Mouse (Mus musculus) left cerebral cortex, postnatal 36 days (tissue): Measurements from ENCODE around the gene Prkag2. TPM values are rescaled to one million over a fixed set of nuclear protein-coding genes. Genes with fewer than 3 reads are reported as not detected.

Experiments
- DNase-seq, 2 experiments: peaks; one replicate each; pipeline ENCODE4 v3.0.0; 2021 to 2022; ENCODE audit warnings: low spot score in 2 of 2, mixed read lengths in 1 of 2
- intact Hi-C: fragments of 180-260 bp; cut with DNase I; formaldehyde crosslinking; loops from one replicate; pipeline ENCODE4 v1.15.1; 2025
- total RNA-seq, 2 experiments: library from RNA; stranded (reverse); gene quantifications; 2 replicates each; pipeline ENCODE4 v1.2.3; 2021

Gene Prkag2
- total RNA-seq, 2 experiments from 2014 or later: 90.6 to 123 TPM

DNA sequence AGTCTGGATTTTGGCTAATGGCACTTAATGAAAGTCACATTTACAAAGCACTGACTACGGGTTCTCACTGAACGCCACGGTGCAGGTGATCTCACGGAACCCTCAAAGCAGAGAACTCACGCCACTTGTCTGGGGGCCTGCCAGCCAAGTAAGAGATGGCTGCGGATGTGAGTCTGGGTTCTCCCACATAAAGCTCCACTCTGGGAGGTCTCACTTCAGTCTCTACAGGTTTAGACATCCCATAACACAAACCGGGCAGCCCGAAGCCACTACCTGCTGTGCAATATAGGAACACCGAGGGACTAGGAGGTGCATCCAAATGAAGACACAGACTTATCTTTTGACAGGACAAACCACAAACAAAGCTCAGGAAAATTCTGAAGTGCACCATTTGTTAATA, 193.6 kb downstream of the Prkag2 start:
- intact Hi-C loops: loop anchor here (5.0 kb wide), 3 partner anchors 45 to 220 kb away; partner anchors contain the start of gene Nub1
- no peak for DNase-seq

DNA sequence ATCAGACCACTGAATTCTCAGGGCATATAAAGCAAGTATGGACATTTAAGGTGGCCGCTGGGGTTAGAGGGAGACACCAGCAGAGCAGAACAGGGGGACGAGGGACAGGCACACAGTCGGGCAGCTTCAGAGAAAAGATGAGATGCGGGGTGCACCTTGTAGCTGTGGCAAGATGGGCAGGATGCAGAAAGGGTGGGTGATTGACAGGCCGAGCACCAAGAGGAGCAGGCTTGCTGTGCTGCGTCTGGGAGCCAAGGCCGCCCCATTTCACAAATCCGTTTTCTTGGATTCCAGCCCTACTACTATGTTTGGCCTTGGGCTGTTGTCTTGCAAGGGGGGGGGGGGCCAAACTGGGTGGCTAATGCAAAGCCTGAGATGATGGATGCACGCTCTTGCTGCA, 195.5 kb downstream of the Prkag2 start:
- no peak for DNase-seq
- intact Hi-C loops: loop anchor here (5.0 kb wide), 3 partner anchors 43 to 218 kb away; partner anchors contain the start of gene Nub1

- DNase-seq: no peak
- intact Hi-C loops: no loop called here
These were observed 196.0 kb downstream of the Prkag2 start for GRCm38 (mm10) chr5:24904423-24904822.

- intact Hi-C loops: no loop called here
- DNase-seq: no peak
These were observed 196.4 kb downstream of the Prkag2 start for GRCm38 (mm10) chr5:24904001-24904400.

DNA sequence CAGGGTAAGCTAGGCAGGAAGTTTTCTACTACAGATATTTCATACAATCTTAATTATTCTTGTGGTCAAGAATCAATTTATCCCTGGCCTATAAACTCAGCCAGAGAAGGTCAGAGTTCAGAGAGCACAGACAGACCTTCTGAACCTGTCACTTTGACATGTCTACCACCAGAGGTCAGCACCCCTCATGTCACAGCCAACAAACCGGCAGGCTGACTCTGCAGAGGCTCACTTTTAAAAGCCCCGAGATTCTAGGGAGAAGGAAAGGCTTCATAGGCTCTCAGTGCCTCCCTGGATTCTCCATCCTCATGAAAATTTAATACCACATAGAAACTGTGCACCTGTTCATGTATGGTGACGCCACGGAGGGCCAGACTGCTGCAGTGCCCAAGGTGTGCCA, 197.6 kb downstream of the Prkag2 start:
- intact Hi-C loops: no loop called here
- DNase-seq: no peak

DNA sequence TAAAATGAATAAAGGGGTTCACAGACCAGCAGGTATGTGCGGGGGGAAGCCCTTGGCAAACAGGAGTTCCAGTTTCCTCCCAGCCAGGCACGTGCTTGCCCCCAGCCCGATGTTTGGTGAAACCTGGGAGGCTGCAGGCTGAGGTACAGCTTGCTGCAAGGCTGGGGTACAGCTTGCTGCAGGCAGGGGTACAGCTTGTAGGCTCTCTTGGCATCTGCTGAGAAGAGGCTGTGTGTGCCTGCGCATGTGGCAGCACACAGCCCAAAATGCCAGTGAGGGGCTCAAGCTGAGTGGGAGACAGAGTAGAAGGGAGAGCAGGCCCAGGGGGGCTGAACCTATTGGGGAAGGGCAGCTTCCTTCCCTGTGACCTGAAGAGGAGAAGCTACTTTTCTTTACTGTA, 204.8 kb downstream of the Prkag2 start:
- intact Hi-C loops: no loop called here
- no peak for DNase-seq

GRCm38 (mm10) chr5:24894814-24895213, 205.6 kb downstream of the Prkag2 start:
- intact Hi-C loops: no loop called here

DNA sequence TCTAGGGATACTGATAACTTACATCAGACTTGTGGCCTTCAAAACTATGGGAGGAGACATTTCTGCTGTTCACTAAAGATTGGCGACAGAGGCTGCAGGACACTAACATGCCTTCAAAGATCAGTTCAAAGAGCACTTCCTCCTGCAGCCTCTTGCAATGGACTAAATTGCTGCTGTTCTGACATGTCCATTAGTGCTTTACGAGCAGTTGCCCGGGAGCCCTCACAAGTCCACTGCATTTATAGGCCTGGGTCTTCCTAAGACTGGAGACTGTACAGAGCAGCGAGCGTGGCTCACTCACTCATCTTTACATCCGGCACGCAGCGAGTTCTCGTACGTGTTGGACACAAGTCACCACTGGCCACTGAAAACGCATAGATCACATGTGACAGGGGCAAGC, 208.0 kb downstream of the Prkag2 start:
- intact Hi-C loops: no loop called here
- DNase-seq: no peak

More at GRCm38 (mm10) chr5:24894814-24895213, 205.6 kb downstream of the Prkag2 start:
- DNase-seq: no peak

DNA sequence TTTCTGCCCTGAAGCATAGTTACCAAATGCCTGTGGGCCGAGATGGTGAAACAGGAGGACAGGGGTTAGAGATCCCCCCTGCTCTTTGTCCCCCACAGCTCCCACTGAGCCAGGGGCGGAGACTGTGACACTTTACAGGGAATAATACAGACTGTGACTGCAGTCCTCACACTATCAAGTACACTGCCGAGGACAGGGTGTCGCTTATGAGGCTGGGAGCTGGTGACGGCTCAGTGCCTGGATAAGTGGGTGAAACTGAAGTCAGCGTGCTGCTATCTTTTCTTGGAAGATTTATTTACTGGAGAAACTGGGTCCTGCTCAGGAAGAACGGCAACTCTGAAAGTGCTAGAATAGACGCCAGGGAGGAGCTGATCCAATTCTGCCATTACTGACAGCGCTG, 210.6 kb downstream of the Prkag2 start:
- intact Hi-C loops: no loop called here
- DNase-seq: no peak

GRCm38 (mm10) chr5:24888874-24889591, 211.4 kb downstream of the Prkag2 start:
- no peak for DNase-seq
- intact Hi-C loops: no loop called here

- no peak for DNase-seq
- intact Hi-C loops: no loop called here
These were observed 213.2 kb downstream of the Prkag2 start for GRCm38 (mm10) chr5:24887271-24887670.

DNA sequence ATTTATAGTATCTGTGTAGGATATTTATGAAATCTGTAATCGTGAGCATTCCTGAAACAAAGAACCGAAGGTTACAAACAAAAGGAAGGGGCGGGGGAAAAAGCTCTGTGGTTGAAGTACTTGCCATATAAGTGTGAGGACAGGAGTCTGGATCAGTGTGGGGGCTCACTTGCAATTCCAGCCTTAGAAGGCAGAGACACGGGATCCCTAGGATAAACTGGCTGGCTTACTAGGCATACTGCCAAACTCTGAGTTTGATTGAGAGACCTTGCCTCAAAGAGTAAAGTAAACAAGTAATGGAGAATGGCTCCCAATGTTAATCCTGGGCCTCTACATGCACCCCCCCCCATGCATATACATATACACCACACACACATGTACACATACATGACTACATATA, 221.7 kb downstream of the Prkag2 start:
- DNase-seq: no peak
- intact Hi-C loops: no loop called here

- intact Hi-C loops: no loop called here
- no peak for DNase-seq
These were observed 222.4 kb downstream of the Prkag2 start for GRCm38 (mm10) chr5:24877836-24878624.

DNA sequence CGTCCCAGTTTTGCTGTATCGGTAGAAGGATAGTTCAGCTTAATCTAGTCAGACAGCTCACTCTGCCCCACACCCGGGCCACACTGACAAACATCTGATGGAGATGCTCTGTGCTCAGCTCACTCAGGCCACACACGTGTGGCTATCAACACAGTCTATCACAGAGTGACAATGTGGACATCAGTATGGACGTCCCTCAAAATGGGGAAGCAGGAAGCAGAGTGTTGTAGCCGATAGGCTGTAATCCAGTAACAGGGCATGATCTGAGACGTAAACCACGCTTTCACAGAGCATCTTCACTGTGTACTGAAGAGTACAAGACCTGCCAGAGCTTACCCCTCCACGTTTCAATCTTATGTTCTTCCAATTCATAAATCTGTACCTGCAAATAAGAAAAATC, 223.8 kb downstream of the Prkag2 start:
- DNase-seq: no peak
- intact Hi-C loops: no loop called here

GRCm38 (mm10) chr5:24874111-24874510, 226.3 kb downstream of the Prkag2 start:
- intact Hi-C loops: no loop called here
- DNase-seq: no peak

DNA sequence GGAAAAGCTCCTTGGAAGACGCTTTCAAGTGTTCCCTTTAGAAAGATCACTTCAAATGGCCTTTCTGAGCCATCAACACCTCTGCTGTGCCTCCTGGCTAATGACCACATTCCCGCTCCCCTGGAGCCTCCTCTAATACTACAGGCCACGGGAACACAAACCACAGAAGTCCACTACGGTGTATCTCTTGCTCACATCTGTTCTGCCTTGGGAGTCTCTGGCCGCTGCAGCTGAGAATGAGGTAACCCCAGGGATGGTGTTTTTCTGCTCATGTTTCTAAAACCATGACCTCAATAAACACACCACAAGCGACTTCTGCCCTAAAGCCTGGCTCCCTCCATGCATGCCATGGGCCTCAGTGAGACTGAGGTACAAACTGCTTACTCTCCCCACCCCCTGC, 227.2 kb downstream of the Prkag2 start:
- intact Hi-C loops: no loop called here

GRCm38 (mm10) chr5:24871276-24871675, 229.2 kb downstream of the Prkag2 start:
- intact Hi-C loops: no loop called here
- peak; percentile 58 to 67 for DNase-seq

More for the DNA sequence above, 227.2 kb downstream of the Prkag2 start:
- DNase-seq: no peak

DNA sequence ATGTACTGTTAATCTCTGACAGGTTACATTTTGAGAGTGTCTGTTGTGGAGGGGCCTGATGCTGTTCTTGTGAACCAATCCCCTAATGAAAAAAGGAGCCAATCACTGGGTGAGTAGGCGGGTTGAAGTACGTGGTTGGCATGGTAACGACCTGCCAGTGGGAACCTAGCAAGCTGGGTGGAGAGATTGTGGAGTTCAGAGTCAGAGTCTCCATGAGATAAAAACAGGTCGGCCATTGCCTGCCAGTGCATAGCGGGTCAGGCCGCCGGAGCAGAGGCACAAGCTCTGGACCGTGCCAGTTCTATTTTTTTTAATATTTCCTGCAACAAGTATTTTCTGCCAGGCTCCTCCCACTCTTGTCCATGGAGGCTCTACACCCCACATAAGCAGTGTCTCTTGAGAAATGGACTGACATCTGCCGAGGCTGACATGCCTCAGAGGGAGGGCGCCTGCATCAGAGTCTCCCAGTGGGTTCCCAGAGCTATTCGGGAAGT, 230.6 kb downstream of the Prkag2 start:
- no peak for DNase-seq
- intact Hi-C loops: no loop called here

- DNase-seq: no peak
- intact Hi-C loops: loop anchor here (5.0 kb wide), 1 partner anchor 43 kb away; no protein-coding TSS in a partner anchor
These were observed 236.6 kb downstream of the Prkag2 start for GRCm38 (mm10) chr5:24863804-24864203.

DNA sequence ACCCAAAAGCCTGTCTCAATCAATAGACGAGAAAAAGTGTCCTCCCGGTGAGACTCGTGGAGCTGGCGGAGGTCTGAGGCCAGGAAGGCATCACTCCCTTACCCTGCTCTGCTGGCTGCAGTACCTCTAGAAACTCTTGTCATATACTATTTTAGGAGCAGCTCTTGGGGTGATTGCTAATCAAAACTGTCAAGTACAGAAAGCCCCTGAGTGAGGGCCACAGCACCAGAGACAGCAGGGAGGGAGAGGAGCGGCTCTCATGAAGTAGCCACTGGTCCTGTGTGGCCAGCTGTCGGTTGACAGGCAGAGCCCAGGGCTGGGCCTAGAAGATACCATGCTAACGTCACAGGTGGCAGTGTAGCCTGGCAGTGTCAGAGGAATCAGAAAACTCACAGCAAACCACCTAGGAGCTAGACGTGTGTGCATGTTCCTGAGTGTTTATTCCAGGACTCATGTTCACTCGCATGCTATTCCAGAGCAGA, 239.0 kb downstream of the Prkag2 start:
- intact Hi-C loops: loop anchor here (5.0 kb wide), 1 partner anchor 46 kb away; no protein-coding TSS in a partner anchor
- DNase-seq: no peak
